Mouse (Mus musculus) E14TG2a.4 (cell line): ENCODE measurements around the gene Chn1.

Experiments used
- H3K27me3 ChIP-seq: 2 replicates; pipeline ENCODE4 v1.6.1; 2014; ENCODE audit warnings: low read length, control low read depth; ENCODE audit not compliant: insufficient read depth
- H3K36me3 ChIP-seq: 2 replicates; pipeline ENCODE4 v1.6.1; 2014; ENCODE audit warnings: low read length, control low read depth; ENCODE audit not compliant: insufficient read depth
- H3K4me1 ChIP-seq: replicated peaks from 2 replicates; pipeline ENCODE4 v1.6.1; 2014; ENCODE audit warnings: low read depth, low read length, control low read depth
- H3K4me3 ChIP-seq: replicated peaks from 2 replicates; pipeline ENCODE4 v1.5.1; 2014; ENCODE audit warnings: mild to moderate bottlenecking, low read length
- H3K9me3 ChIP-seq: 2 replicates; pipeline ENCODE4 v1.6.1; 2014; ENCODE audit warnings: low read length, control low read depth
- CTCF ChIP-seq: conservative IDR thresholded peaks from 2 replicates; pipeline ENCODE4 v1.5.1; 2014; ENCODE audit warnings: low read length
- NANOG ChIP-seq: IDR thresholded peaks from 2 replicates; pipeline ENCODE4 v1.6.1; 2014; ENCODE audit warnings: borderline replicate concordance, low read length, mixed read lengths
- POU5F1 ChIP-seq: IDR thresholded peaks from 2 replicates; pipeline ENCODE4 v1.6.1; 2014; ENCODE audit warnings: low read length, borderline replicate concordance

The Chn1 gene

GRCm38 (mm10) chr2:73660566-73661134, 114.5 kb downstream of the Chn1 start:
- Histone ChIP-seq H3K27me3 (no peaks in the 10 kb centered on the region), H3K36me3 (peaks cover 3% of the 10 kb centered on the region; the same call in 1 of the 2 replicates), H3K9me3 (peaks cover 5% of the 10 kb centered on the region), H3K4me1 (no peaks in the 10 kb centered on the region), H3K4me3 (no peak overlapping the region)
- TF ChIP-seq CTCF (no peak), POU5F1 (no peak), NANOG (no peak)

DNA sequence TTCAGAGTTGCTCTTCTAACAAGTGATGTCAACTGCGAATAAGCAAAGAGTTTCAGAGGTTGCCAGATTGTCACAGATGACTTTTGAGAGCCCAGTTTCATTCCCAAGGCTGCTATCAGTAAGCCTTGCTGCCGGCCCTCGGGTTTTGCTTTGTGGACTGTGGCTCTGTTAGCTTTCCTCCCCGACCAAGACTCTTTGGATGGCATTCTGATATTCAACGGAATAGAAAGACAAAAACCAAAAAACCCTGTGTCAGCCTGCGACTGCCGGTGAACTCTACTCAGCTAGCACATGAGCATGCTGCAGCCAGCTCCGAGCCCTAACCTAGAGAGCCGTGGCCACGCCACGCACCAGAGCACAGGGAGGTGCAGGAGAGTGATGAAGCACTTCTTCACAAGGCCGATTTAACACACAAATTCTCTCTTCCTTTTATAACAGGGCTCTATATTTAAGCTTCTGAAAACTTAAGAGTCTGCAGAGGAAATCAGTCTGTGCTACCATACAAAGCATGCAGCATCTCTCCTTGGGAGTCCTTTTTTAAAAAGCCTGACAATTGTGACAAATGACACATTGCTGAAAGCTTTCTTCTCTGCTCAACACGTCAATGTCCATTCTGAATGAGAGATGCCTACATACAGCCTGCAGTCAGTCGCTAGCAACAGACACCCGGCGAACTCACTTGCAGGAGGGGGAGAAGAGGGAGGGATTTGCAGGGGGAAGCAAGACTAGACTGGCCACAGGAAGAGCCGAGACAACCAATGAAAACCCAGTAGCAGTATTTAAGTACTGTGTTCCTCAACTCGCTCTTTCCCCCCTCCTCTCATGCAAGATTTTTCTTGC, 115.2 kb downstream of the Chn1 start:
- no peaks in the 10 kb centered on the region for H3K4me1 ChIP-seq
- H3K36me3 ChIP-seq, result peaks cover 3% of the 10 kb centered on the region; the same call in 1 of the 2 replicates
- peaks cover 5% of the 10 kb centered on the region for H3K9me3 ChIP-seq
- no peak overlapping the region for H3K4me3 ChIP-seq
- no peak for TF ChIP-seq POU5F1
- no peak for TF ChIP-seq NANOG
- no peak for TF ChIP-seq CTCF
- no peaks in the 10 kb centered on the region for H3K27me3 ChIP-seq

DNA sequence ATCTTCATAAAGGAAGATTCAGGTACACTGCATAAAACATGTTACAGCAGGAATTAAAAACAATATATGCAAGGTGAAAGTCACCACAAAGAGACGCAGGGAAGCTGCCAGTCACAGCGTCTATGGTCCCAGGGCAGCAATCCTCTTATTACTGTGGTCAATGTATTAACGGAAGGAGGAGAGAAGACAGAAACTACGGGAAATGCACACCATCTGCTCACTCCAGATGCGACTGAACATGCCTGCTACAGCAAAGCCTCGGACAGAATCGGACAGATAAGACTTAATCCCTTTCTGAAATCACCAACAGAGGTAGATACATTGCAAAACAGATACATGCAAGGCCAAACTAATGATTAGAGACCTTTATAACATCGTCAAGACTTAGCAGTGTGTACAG, 116.1 kb downstream of the Chn1 start:
- Histone ChIP-seq H3K4me3 (no peak overlapping the region), H3K4me1 (no peaks in the 10 kb centered on the region), H3K9me3 (peaks cover 5% of the 10 kb centered on the region), H3K36me3 (peaks cover 3% of the 10 kb centered on the region; the same call in 1 of the 2 replicates), H3K27me3 (no peaks in the 10 kb centered on the region)
- TF ChIP-seq POU5F1, result no peak
- no peak for TF ChIP-seq NANOG
- TF ChIP-seq CTCF, result no peak

DNA sequence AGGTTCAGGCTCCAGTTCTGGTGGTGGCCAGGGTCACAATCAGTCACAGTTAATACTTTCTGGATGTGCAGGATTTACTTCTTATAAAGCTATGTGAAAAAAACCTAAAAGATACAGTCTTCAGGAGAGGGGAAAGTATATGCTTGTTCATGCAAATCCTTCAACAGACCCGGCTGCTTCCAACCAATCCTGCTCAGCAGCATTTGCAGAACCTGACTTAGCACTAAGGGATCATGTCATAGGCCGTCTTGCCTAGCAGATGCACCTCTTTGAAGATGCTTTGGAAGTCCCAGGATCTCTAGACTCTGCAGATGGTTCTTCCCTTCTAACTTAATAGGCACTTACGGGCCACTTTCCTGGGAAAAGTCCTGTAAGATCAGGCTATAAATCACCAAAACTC, 117.2 kb downstream of the Chn1 start:
- H3K27me3 ChIP-seq, result no peaks in the 10 kb centered on the region
- H3K9me3 ChIP-seq, result peaks cover 5% of the 10 kb centered on the region
- TF ChIP-seq CTCF, result no peak
- TF ChIP-seq POU5F1, result no peak
- TF ChIP-seq NANOG, result no peak
- no peaks in the 10 kb centered on the region for H3K4me1 ChIP-seq
- no peak overlapping the region for H3K4me3 ChIP-seq
- H3K36me3 ChIP-seq, result peaks cover 3% of the 10 kb centered on the region; the same call in 1 of the 2 replicates

DNA sequence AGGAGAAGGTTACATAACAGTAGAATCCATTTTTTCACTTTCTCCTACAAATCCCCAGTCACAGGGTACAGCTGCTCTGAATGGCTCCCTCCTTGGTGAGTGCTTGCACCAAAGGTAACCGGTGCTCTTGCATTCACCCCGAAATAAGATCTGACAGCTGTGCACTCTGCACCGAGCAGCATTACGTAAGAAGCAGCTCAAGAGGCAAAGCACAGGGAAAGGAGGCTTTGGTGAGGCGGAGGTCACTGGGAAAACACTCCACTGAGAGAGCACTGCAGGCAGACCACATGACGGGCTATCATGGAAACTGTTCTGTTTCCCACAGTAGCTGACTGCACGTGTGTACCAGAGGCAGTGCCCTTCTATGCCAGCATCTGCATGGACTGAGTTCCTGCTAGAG, 118.0 kb downstream of the Chn1 start:
- TF ChIP-seq POU5F1, result no peak
- TF ChIP-seq NANOG, result no peak
- no peak for TF ChIP-seq CTCF
- peaks cover 5% of the 10 kb centered on the region for H3K9me3 ChIP-seq
- no peaks in the 10 kb centered on the region for H3K27me3 ChIP-seq
- no peaks in the 10 kb centered on the region for H3K4me1 ChIP-seq
- peaks cover 3% of the 10 kb centered on the region; the same call in 1 of the 2 replicates for H3K36me3 ChIP-seq
- H3K4me3 ChIP-seq, result no peak overlapping the region

- Histone ChIP-seq H3K4me3 (no peak overlapping the region), H3K4me1 (peaks cover 4% of the 10 kb centered on the region; the same call in 1 of the 2 replicates), H3K9me3 (peaks cover 5% of the 10 kb centered on the region), H3K36me3 (peaks cover 3% of the 10 kb centered on the region; the same call in 1 of the 2 replicates), H3K27me3 (no peaks in the 10 kb centered on the region)
- TF ChIP-seq CTCF (no peak), POU5F1 (no peak), NANOG (no peak)
These were observed 119.5 kb downstream of the Chn1 start for GRCm38 (mm10) chr2:73655663-73656062.

GRCm38 (mm10) chr2:73654892-73655243, 120.3 kb downstream of the Chn1 start:
- Histone ChIP-seq H3K27me3 (no peaks in the 10 kb centered on the region), H3K36me3 (peaks cover 3% of the 10 kb centered on the region; the same call in 1 of the 2 replicates), H3K4me1 (peaks cover 5% of the 10 kb centered on the region; the same call in 1 of the 2 replicates), H3K4me3 (no peak overlapping the region), H3K9me3 (peaks cover 5% of the 10 kb centered on the region)
- no peak for TF ChIP-seq CTCF
- TF ChIP-seq POU5F1, result no peak
- no peak for TF ChIP-seq NANOG

- H3K4me3 ChIP-seq, result no peak overlapping the region
- no peaks in the 10 kb centered on the region for H3K27me3 ChIP-seq
- H3K9me3 ChIP-seq, result peaks cover 5% of the 10 kb centered on the region
- peaks cover 5% of the 10 kb centered on the region; the same call in 1 of the 2 replicates for H3K4me1 ChIP-seq
- TF ChIP-seq NANOG (no peak), CTCF (no peak), POU5F1 (no peak)
- H3K36me3 ChIP-seq, result peaks cover 3% of the 10 kb centered on the region; the same call in 1 of the 2 replicates
These were observed 120.9 kb downstream of the Chn1 start for GRCm38 (mm10) chr2:73654059-73654891.
